Mouse (Mus musculus): Measurements from ENCODE around the gene Mboat1. TPM values are rescaled to one million over a fixed set of nuclear protein-coding genes. Genes with fewer than 3 reads are reported as not detected.
A peak's percentile ranks its signal among the peaks of the same experiment; 100 is the strongest.

Gene Mboat1
- total RNA-seq, 2 experiments from 2014 or later, result 1.7 to 3.3 TPM

- no peak for DNase-seq (ENCODE audit: low spot score)
These were observed 109.3 kb downstream of the Mboat1 start for GRCm38 (mm10) chr13:30245573-30245972.

GRCm38 (mm10) chr13:30250341-30250905, 114.1 kb downstream of the Mboat1 start:
- DNase-seq (ENCODE audit: low spot score), result no peak

DNA sequence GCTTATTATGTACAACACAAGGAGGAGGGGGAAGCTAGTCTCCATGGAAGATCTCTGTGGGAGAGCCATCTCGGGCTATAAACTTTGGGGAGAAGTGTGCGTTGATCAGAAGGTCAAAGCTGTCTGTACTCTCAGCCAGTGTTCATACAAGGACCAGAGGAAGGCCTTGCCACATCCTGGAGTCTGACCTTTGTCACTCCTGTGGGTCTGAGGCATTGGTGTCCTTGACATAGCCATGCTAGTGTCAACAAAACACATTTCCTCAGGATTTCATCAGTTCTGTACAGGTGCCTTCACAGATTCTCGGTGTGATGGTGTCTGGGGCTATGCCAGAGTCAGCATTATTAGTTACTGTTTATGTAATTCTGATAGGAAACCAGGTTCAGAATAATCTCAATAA, 115.1 kb downstream of the Mboat1 start:
- DNase-seq (ENCODE audit: low spot score), result no peak

DNA sequence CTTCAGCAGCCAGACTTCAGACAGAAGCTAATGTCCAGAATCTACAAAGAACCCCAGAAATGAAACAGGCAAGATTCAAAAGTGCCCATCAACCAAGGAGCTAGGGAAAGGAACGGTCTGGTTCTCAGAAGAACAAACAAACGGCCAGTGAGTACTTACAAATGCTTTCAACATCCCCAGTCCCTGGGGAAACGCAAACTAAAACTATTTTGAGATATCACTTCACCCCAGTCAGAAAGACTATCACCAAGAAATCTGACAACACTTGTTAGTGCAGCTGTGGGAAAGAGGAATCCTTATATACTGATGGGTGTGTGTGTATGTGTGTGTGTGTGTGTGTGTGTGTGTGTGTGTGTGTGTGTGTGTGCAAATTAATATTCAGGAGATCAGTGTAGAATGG, 116.4 kb downstream of the Mboat1 start:
- peak; percentile 33 for DNase-seq (ENCODE audit: low spot score)

- DNase-seq (ENCODE audit: low spot score), result peak; percentile 58
These were observed 117.5 kb downstream of the Mboat1 start for GRCm38 (mm10) chr13:30253636-30254264.

- no peak for DNase-seq (ENCODE audit: low spot score)
These were observed 118.1 kb downstream of the Mboat1 start for GRCm38 (mm10) chr13:30254421-30254820.

DNA sequence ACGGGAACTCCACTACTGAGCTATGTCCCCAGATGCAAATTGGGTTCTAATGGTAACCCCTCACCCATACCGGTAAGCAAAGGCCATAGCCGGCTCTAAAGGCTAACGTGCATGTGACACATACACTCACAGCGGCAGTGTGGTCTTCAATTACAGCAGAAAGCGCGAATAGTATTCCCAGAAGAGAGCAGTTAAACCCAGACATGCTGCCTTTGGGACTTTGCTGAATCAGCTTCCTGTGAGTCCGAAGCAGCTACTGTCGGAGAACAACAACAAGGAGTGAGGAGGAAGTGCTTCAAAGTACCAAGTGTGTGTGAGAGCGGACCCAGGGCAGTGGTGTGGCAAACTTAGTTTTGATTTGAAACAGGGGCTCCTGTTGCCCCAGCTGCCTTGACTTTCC, 122.5 kb downstream of the Mboat1 start:
- no peak for DNase-seq (ENCODE audit: low spot score)

- no peak for DNase-seq (ENCODE audit: low spot score)
These were observed 123.0 kb downstream of the Mboat1 start for GRCm38 (mm10) chr13:30259326-30259725.

DNA sequence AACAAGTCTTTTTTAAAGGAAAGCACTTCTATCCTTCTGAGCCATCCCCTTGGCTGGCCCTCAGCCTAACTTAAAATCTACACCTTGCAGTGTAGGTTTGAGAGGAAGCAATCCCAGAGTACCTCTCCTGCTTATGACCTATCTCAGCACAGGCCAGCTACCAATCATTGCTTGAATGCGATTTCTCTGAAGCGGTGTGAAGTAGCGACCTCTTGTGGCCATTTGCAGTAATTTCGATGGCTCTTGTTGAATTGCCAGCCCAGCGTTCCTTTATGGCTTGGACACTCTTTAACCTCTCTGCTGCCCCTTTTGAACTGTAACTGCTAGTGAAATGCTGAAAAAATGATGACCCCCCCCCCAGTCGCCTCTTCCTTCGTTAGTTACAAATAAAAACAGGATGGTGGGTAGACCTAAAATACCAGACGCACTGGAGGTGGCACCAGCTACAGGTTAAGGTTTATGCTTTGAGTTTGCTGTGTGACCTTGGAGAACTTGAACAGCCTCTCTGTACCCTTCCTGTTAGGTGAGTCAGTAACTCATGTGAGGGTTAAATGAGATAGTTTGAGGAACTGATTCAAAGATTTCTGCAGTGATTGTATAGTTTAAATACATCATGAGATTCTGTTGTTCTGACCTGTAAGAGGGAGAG, 123.7 kb downstream of the Mboat1 start:
- peak; percentile 75 for DNase-seq (ENCODE audit: low spot score)

DNA sequence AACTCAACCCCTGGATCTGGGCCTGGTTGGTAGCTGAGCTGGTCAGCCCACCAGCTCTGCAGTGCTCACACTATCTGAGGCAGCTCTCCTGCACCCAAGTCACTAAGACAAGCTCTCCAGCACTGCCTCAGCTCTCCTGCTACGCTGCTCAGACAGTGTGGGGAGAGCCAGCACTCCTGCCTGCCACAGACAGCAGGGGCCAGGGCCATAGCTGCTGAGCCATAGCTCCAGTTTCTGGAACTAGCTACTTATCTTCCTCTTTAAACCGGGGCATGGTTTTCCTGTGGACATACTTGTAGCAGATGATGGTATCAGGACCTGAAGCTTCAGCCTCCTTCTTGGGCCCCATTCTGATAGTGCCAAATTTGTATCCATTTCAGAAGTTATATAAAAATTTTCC, 127.4 kb downstream of the Mboat1 start:
- no peak for DNase-seq (ENCODE audit: low spot score)

DNA sequence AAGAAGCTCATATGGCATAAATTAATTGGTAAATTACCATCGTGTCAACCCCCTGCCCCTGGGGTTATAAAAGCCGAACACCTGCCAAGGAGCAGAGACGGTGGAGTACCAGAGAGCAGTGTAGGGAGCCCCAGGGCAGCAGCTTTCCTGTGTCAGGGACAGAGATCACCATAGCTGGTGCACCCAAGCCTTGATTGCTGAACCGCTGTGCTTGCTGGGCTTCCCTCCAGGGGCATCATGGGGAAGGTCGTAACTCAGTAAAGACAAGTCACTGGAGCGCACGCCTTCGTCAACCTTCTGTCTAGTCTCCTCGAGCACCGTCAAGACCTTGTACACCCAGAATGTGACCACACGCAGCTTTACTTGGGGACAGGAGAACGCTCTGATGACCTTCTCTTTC, 128.0 kb downstream of the Mboat1 start:
- no peak for DNase-seq (ENCODE audit: low spot score)

DNA sequence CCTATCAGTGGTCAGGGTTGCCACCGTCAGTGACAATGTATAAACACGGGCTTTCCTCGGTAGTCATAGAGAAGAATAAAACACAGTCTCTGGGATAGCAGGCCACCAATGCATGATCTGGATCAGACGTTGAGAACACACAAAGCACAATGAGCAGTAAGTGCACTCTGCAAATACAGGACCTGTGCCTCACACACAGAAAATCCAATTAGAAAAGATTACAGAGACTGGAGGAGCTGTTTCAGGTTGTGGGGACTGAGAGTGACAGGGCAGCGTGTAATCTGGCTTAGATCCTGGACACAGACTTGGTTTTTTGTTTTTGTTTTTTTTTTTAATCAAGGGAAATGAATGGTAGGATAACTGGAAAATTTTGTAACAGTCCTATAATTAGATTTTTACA, 128.5 kb downstream of the Mboat1 start:
- DNase-seq (ENCODE audit: low spot score), result no peak

DNA sequence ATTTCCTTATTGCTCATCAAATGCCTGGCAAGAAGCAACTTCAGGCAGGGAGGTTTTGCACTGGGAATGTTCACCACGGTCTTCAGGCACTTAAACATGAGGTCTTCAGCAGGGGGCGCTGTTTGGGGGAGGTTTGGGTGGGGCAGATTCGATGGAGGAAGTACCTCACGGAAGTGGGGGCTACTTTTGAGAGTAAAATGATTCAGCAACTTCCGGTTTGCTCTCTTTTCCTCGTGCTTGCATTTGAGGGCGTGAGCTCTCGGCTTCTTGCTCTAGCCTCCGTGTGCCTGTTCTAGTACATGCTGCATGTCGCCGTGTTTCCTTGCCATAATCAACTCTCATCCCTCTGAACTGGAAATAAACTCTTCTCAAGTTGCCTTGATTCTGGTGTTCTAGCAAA, 129.7 kb downstream of the Mboat1 start:
- no peak for DNase-seq (ENCODE audit: low spot score)

GRCm38 (mm10) chr13:30272040-30272686, 135.9 kb downstream of the Mboat1 start:
- peak; percentile 34 for DNase-seq (ENCODE audit: low spot score)

Other genes starting within 250 kb of the Mboat1 start
- 10 to 100 TPM; 11.3 to 13.4 TPM for gene E2f3, start 150.4 kb upstream of the Mboat1 start, total RNA-seq (2021)
- 1 to 10 TPM; 3.3 to 5.4 TPM for gene Agtr1a, start 200.0 kb downstream of the Mboat1 start, total RNA-seq (2021)